ENCODE assay signal across 10 mouse cellular contexts in genomic region chr11:73001029-73001428, GRCm38 (mm10). TPM values are rescaled to one million over a fixed set of nuclear protein-coding genes. Genes with fewer than 3 reads are reported as not detected.
DNase-seq lines count a peak whose midpoint lies in the region; ATAC-seq lines count a peak whose summit lies in the region.
"Had no signal": no experiment of that assay in that cellular context is flagged by ENCODE, and none has a peak within 500 bp of the region (broad histone marks: within the 10 kb centered on the region; RNA-seq: fewer than 3 reads in every experiment).

No protein-coding gene starts in this region.

- 7% methylated on average over 6 of the region's 6 CpGs for WGBS in hindbrain, embryonic 11.5 days
- 12% methylated on average over 6 of the region's 6 CpGs for WGBS in hindbrain, embryonic 13.5 days
- WGBS in limb, embryonic 11.5 days: 8% methylated on average over 6 of the region's 6 CpGs
- WGBS in neural tube, embryonic 11.5 days: 11% methylated on average over 6 of the region's 6 CpGs

- no peaks in the 10 kb centered on the region for H3K36me3 ChIP-seq in hindbrain, embryonic 11.5 days (ENCODE audit: control insufficient read depth, insufficient read depth, low read length)
- no peaks in the 10 kb centered on the region for H3K36me3 ChIP-seq in hindbrain, embryonic 13.5 days
- H3K36me3 ChIP-seq in limb, embryonic 11.5 days (ENCODE audit: control insufficient read depth, insufficient read depth, low read length): no peaks in the 10 kb centered on the region
- H3K36me3 ChIP-seq in neural tube, embryonic 11.5 days (ENCODE audit: control insufficient read depth, insufficient read depth, low read length): no peaks in the 10 kb centered on the region
- H3K36me3 ChIP-seq: embryonic facial prominence, embryonic 13.5 days had no signal

- H3K9me3 ChIP-seq in hindbrain, embryonic 11.5 days (ENCODE audit: control insufficient read depth, low read length): no peaks in the 10 kb centered on the region
- H3K9me3 ChIP-seq in hindbrain, embryonic 13.5 days: peaks cover 2% of the 10 kb centered on the region; the same call in 1 of the 2 replicates
- H3K9me3 ChIP-seq in limb, embryonic 11.5 days (ENCODE audit: control insufficient read depth, low read length): no peaks in the 10 kb centered on the region
- H3K9me3 ChIP-seq in neural tube, embryonic 11.5 days (ENCODE audit: control insufficient read depth, low read length): no peaks in the 10 kb centered on the region
- H3K9me3 ChIP-seq: embryonic facial prominence, embryonic 13.5 days had no signal

- H3K27me3 ChIP-seq in hindbrain, embryonic 11.5 days (ENCODE audit: control insufficient read depth, insufficient read depth, low read length): no peaks in the 10 kb centered on the region
- no peaks in the 10 kb centered on the region for H3K27me3 ChIP-seq in hindbrain, embryonic 13.5 days
- no peaks in the 10 kb centered on the region for H3K27me3 ChIP-seq in limb, embryonic 11.5 days (ENCODE audit: control insufficient read depth, insufficient read depth, low read length)
- no peaks in the 10 kb centered on the region for H3K27me3 ChIP-seq in neural tube, embryonic 11.5 days (ENCODE audit: control insufficient read depth, insufficient read depth, low read length)
- H3K27me3 ChIP-seq: embryonic facial prominence, embryonic 13.5 days had no signal

- H3K4me3 ChIP-seq in hindbrain, embryonic 11.5 days (ENCODE audit: low read depth, low read length): no peak overlapping the region
- H3K4me3 ChIP-seq in hindbrain, embryonic 13.5 days: no peak overlapping the region
- no peak overlapping the region for H3K4me3 ChIP-seq in limb, embryonic 11.5 days (ENCODE audit: low read depth, low read length)
- H3K4me3 ChIP-seq in neural tube, embryonic 11.5 days (ENCODE audit: low read depth, low read length): no peak overlapping the region
- H3K4me3 ChIP-seq: embryonic facial prominence, embryonic 13.5 days had no signal

- no peak for ATAC-seq in hindbrain, embryonic 11.5 days (ENCODE audit: low FRiP score)
- no peak for ATAC-seq in hindbrain, embryonic 13.5 days (ENCODE audit: low FRiP score)
- ATAC-seq in limb, embryonic 11.5 days (ENCODE audit: insufficient number of reproducible peaks, low FRiP score, low TSS enrichment, low read depth): no peak
- ATAC-seq in neural tube, embryonic 11.5 days (ENCODE audit: insufficient read depth, low FRiP score, low TSS enrichment): no peak

- peak; percentile 73 for DNase-seq in hindbrain, embryonic 11.5 days (ENCODE audit: low spot score)
- DNase-seq in MEL-GATA-1-ER (ENCODE audit: extremely low read depth, low read depth): peak; percentile 69
- DNase-seq in cerebellum, postnatal 36 days: peak; percentile 65 to 71
- DNase-seq in hindlimb bud, embryonic 11.5 days (ENCODE audit: extremely low spot score, low read depth, low spot score): peak; percentile 33
- DNase-seq in limb, embryonic 11.5 days (ENCODE audit: low spot score): peak; percentile 75
- peak; percentile 66 for DNase-seq in neural tube, embryonic 11.5 days (ENCODE audit: low spot score)
- DNase-seq in thymus, postnatal 10 days (ENCODE audit: low spot score in 2 of 2): peak; percentile 44 to 77

- H3K9ac ChIP-seq in hindbrain, embryonic 11.5 days (ENCODE audit: low read depth, low read length): no peak overlapping the region
- no peak overlapping the region for H3K9ac ChIP-seq in hindbrain, embryonic 13.5 days
- no peak overlapping the region for H3K9ac ChIP-seq in limb, embryonic 11.5 days (ENCODE audit: low read length)
- no peak overlapping the region for H3K9ac ChIP-seq in neural tube, embryonic 11.5 days (ENCODE audit: low read length)
- H3K9ac ChIP-seq: embryonic facial prominence, embryonic 13.5 days had no signal

- H3K4me2 ChIP-seq in hindbrain, embryonic 11.5 days (replicated peaks; ENCODE audit: low read depth, low read length): no peak overlapping the region
- no peak overlapping the region for H3K4me2 ChIP-seq in hindbrain, embryonic 13.5 days
- H3K4me2 ChIP-seq in limb, embryonic 11.5 days (ENCODE audit: low read depth, severe bottlenecking): no peak overlapping the region
- no peak overlapping the region for H3K4me2 ChIP-seq in neural tube, embryonic 11.5 days (ENCODE audit: low read depth)
- H3K4me2 ChIP-seq: embryonic facial prominence, embryonic 13.5 days had no signal

- no peak overlapping the region for H3K27ac ChIP-seq in hindbrain, embryonic 11.5 days (ENCODE audit: low read depth, low read length)
- no peak overlapping the region for H3K27ac ChIP-seq in hindbrain, embryonic 13.5 days
- H3K27ac ChIP-seq in limb, embryonic 11.5 days (replicated peaks; ENCODE audit: low read depth, low read length): no peak overlapping the region
- H3K27ac ChIP-seq in neural tube, embryonic 11.5 days (ENCODE audit: low read depth, low read length): no peak overlapping the region
- H3K27ac ChIP-seq: embryonic facial prominence, embryonic 13.5 days; macrophage had no signal

- no peaks in the 10 kb centered on the region for H3K4me1 ChIP-seq in hindbrain, embryonic 11.5 days (replicated peaks; ENCODE audit: control insufficient read depth, insufficient read depth, low read length)
- H3K4me1 ChIP-seq in hindbrain, embryonic 13.5 days (replicated peaks): no peaks in the 10 kb centered on the region
- H3K4me1 ChIP-seq in limb, embryonic 11.5 days (ENCODE audit: control insufficient read depth, insufficient read depth, low read length): no peaks in the 10 kb centered on the region
- H3K4me1 ChIP-seq in neural tube, embryonic 11.5 days (ENCODE audit: control insufficient read depth, insufficient read depth, low read length): no peaks in the 10 kb centered on the region
- H3K4me1 ChIP-seq: embryonic facial prominence, embryonic 13.5 days had no signal

RNA-seq across cellular contexts. Expression of gene P2rx1, which starts 2.1 kb away (rescaled TPM):
- polyA plus RNA-seq in hindbrain, embryonic 11.5 days (2014; fragmentation: Nextera tagmentation; extraction: Ambion mirVana): 1.4 and 2.4 TPM in 2 replicates
- 0.65 TPM in 2 replicates for polyA plus RNA-seq in hindbrain, embryonic 13.5 days (2015; fragmentation: Nextera tagmentation; extraction: Ambion mirVana)
- polyA plus RNA-seq in limb, embryonic 11.5 days (2014; fragmentation: Nextera tagmentation; extraction: Ambion mirVana): 1.3 and 2.0 TPM in 2 replicates
- polyA plus RNA-seq in neural tube, embryonic 11.5 days (2014; fragmentation: Nextera tagmentation; extraction: Ambion mirVana): 2.4 and 2.5 TPM in 2 replicates

RNA-seq across cellular contexts. Expression of gene Camkk1, which starts 17.8 kb away (rescaled TPM):
- polyA plus RNA-seq in hindbrain, embryonic 11.5 days (2014; fragmentation: Nextera tagmentation; extraction: Ambion mirVana): 3.7 and 4.4 TPM in 2 replicates
- polyA plus RNA-seq in hindbrain, embryonic 13.5 days (2015; fragmentation: Nextera tagmentation; extraction: Ambion mirVana): 21.5 and 23.1 TPM in 2 replicates
- polyA plus RNA-seq in limb, embryonic 11.5 days (2014; fragmentation: Nextera tagmentation; extraction: Ambion mirVana): 2.7 and 3.0 TPM in 2 replicates
- 5.7 and 6.5 TPM in 2 replicates for polyA plus RNA-seq in neural tube, embryonic 11.5 days (2014; fragmentation: Nextera tagmentation; extraction: Ambion mirVana)
- polyA plus RNA-seq: macrophage had no signal

RNA-seq across cellular contexts. Expression of gene Atp2a3, which starts 40.1 kb away (rescaled TPM):
- polyA plus RNA-seq in hindbrain, embryonic 11.5 days (2014; fragmentation: Nextera tagmentation; extraction: Ambion mirVana): 0.68 and 1.4 TPM in 2 replicates
- polyA plus RNA-seq in hindbrain, embryonic 13.5 days (2015; fragmentation: Nextera tagmentation; extraction: Ambion mirVana): 1.3 and 1.4 TPM in 2 replicates
- 0.67 and 0.97 TPM in 2 replicates for polyA plus RNA-seq in limb, embryonic 11.5 days (2014; fragmentation: Nextera tagmentation; extraction: Ambion mirVana)
- 1.9 and 2.2 TPM in 2 replicates for polyA plus RNA-seq in neural tube, embryonic 11.5 days (2014; fragmentation: Nextera tagmentation; extraction: Ambion mirVana)

RNA-seq across cellular contexts. Expression of gene Ncbp3, which starts 46.6 kb away (rescaled TPM):
- polyA plus RNA-seq in hindbrain, embryonic 11.5 days (2014; fragmentation: Nextera tagmentation; extraction: Ambion mirVana): 12.0 and 12.5 TPM in 2 replicates
- 12.5 and 13.1 TPM in 2 replicates for polyA plus RNA-seq in hindbrain, embryonic 13.5 days (2015; fragmentation: Nextera tagmentation; extraction: Ambion mirVana)
- 13.8 and 14.4 TPM in 2 replicates for polyA plus RNA-seq in limb, embryonic 11.5 days (2014; fragmentation: Nextera tagmentation; extraction: Ambion mirVana)
- polyA plus RNA-seq in neural tube, embryonic 11.5 days (2014; fragmentation: Nextera tagmentation; extraction: Ambion mirVana): 11.1 and 12.5 TPM in 2 replicates
